Mouse (Mus musculus) stomach, embryonic 15.5 days (tissue): ENCODE measurements at regions not wholly inside any gene's neighbourhood (a gene's known extent, or its start where the extent isn't known, plus 50 kb on each side); places are given as distances from the start of the nearest gene placed in this dataset.

Experiments used
- ATAC-seq: fragments of 200-750 bp; cut with Nextera tagmentation; 2 replicates; pipeline ENCODE4 v1.8.0; 2017; ENCODE audit warnings: low read depth, moderate number of reproducible peaks, moderate TSS enrichment; ENCODE audit not compliant: insufficient read depth, low FRiP score
- H3K27ac ChIP-seq: fragments of 300-500 bp; sonication (generic); 2 replicates; pipeline ENCODE4 v1.5.1; 2015; ENCODE audit warnings: mild to moderate bottlenecking, inconsistent platforms
- H3K27me3 ChIP-seq: fragments of 300-500 bp; sonication (generic); replicated peaks from 2 replicates; pipeline ENCODE4 v1.6.1; 2015; ENCODE audit warnings: inconsistent platforms
- H3K36me3 ChIP-seq: fragments of 300-500 bp; sonication (generic); 2 replicates; pipeline ENCODE4 v1.6.1; 2015; ENCODE audit warnings: inconsistent platforms
- H3K4me1 ChIP-seq: fragments of 300-500 bp; sonication (generic); 2 replicates; pipeline ENCODE4 v1.6.1; 2015; ENCODE audit warnings: inconsistent platforms
- H3K4me2 ChIP-seq: fragments of 300-500 bp; sonication (generic); 2 replicates; pipeline ENCODE4 v1.6.1; 2015; ENCODE audit warnings: mild to moderate bottlenecking, inconsistent platforms
- H3K4me3 ChIP-seq: fragments of 300-500 bp; sonication (generic); replicated peaks from 2 replicates; pipeline ENCODE4 v1.5.1; 2015; ENCODE audit warnings: inconsistent platforms
- H3K9ac ChIP-seq: fragments of 300-500 bp; sonication (generic); 2 replicates; pipeline ENCODE4 v1.6.1; 2015; ENCODE audit warnings: inconsistent platforms
- H3K9me3 ChIP-seq: fragments of 300-500 bp; sonication (generic); 2 replicates; pipeline ENCODE4 v1.6.1; 2016; ENCODE audit warnings: inconsistent platforms
- WGBS: fragments of 180-500 bp; shearing (Covaris S2); methylation state at CpG from one replicate; pipeline ENCODE4 v1.1.7; 2015; 5-methylcytosine and 5-hydroxymethylcytosine counted together

DNA sequence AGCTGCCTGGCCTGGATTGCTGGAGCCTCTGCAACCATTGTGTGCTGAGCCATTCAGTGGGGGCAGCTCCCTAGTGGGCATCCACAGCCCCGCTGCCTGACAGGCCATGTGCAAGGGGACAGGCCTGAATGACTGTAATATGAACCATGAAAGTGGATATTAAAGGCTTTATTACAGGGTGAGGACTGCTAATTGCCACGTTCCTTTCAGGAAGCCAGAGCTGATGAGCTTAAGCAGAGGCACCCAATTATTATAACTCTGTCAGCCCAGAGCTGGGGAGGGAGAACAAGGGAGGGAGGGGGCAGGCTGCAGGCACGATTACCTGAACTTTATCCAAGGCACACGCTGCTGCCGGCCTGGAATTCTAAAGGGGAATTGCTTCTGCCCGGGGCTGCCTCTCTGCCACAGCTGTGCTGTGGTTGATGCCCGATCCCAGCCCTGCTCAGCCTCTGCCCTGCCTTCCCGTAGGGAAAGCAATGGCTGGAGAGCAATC lies 172.5 kb upstream of the Sdk2 start:
- Histone ChIP-seq H3K27me3 (no peaks in the 10 kb centered on the region), H3K9ac (no peak overlapping the region), H3K4me1 (no peaks in the 10 kb centered on the region), H3K27ac (no peak overlapping the region), H3K36me3 (no peaks in the 10 kb centered on the region), H3K4me3 (no peak overlapping the region), H3K9me3 (no peaks in the 10 kb centered on the region), H3K4me2 (no peak overlapping the region)
- WGBS, result 56% methylated on average over 8 of the region's 8 CpGs
- no peak for ATAC-seq

DNA sequence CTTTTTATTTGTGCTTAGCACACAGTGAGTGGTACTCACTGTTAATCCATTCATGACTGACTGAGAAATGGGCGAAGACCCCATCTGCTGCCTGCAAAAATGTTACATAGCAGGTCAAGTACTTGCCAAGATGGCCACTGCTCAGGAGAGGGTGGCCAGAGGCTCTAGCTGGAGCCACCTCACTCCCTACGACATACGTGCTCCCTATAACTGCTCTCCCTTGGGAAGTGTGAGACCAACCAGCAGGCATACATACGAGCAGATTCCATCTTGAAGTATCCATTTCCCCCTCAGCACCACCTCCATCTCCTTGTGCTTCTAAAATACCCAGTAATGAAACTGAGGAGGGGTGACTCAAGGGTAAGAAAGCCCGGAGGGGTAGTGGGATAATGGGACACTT lies 172.0 kb upstream of the Sdk2 start:
- Histone ChIP-seq H3K4me2 (no peak overlapping the region), H3K9me3 (no peaks in the 10 kb centered on the region), H3K9ac (no peak overlapping the region), H3K4me3 (no peak overlapping the region), H3K4me1 (no peaks in the 10 kb centered on the region), H3K27me3 (no peaks in the 10 kb centered on the region), H3K36me3 (no peaks in the 10 kb centered on the region), H3K27ac (no peak overlapping the region)
- ATAC-seq, result no peak
- 81% methylated on average over 5 of the region's 5 CpGs for WGBS

DNA sequence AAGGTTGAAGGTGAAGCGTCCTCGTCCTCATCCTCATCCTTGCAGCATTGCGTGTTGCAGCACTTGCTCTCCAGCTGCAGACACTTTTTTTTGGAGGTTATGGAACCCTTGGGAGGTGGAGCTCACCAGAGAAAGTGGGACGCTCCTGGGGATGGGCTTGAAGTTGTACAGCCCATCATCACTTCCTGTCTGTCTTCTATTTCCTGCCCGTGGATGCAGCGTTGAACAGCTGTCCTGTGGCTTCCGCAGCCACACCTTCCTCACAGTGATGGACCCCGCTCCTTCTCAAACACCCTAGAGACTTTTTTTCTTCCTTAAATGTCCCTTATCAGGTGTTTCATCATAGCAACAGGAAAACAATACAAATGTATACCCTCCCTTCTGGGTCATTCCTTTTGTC lies 171.5 kb upstream of the Sdk2 start:
- ATAC-seq, result no peak
- no peaks in the 10 kb centered on the region for H3K4me1 ChIP-seq
- no peaks in the 10 kb centered on the region for H3K27me3 ChIP-seq
- H3K36me3 ChIP-seq, result no peaks in the 10 kb centered on the region
- no peak overlapping the region for H3K9ac ChIP-seq
- H3K27ac ChIP-seq, result no peak overlapping the region
- H3K9me3 ChIP-seq, result no peaks in the 10 kb centered on the region
- H3K4me3 ChIP-seq, result no peak overlapping the region
- 61% methylated on average over 8 of the region's 8 CpGs for whole genome bisulfite sequencing
- no peak overlapping the region for H3K4me2 ChIP-seq

DNA sequence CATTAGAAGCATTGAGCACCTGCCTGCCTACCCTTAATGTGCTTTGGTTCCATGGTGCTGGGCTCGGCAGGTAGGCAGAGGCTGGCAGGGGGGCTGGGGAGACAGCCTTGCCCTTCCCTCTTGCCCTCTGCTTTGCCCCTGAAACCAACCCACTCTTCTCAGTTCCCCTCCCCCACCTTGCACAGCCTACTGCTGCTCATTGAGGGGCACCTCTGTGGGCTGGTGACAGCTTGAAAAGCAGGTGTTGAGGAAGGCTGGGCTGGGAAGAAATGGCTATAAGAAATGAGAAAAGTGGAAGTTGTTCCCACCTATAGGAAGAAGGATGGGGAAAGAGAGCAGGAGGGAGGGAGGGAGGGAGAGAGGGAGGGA lies 167.7 kb upstream of the Sdk2 start:
- no peak for ATAC-seq
- Histone ChIP-seq H3K4me1 (peaks cover 12% of the 10 kb centered on the region; the same call in 1 of the 2 replicates), H3K9me3 (no peaks in the 10 kb centered on the region), H3K4me2 (no peak overlapping the region), H3K27ac (no peak overlapping the region), H3K9ac (no peak overlapping the region), H3K36me3 (no peaks in the 10 kb centered on the region), H3K27me3 (no peaks in the 10 kb centered on the region), H3K4me3 (no peak overlapping the region)
- WGBS, result 53% methylated on average over 1 of the region's 1 CpGs

DNA sequence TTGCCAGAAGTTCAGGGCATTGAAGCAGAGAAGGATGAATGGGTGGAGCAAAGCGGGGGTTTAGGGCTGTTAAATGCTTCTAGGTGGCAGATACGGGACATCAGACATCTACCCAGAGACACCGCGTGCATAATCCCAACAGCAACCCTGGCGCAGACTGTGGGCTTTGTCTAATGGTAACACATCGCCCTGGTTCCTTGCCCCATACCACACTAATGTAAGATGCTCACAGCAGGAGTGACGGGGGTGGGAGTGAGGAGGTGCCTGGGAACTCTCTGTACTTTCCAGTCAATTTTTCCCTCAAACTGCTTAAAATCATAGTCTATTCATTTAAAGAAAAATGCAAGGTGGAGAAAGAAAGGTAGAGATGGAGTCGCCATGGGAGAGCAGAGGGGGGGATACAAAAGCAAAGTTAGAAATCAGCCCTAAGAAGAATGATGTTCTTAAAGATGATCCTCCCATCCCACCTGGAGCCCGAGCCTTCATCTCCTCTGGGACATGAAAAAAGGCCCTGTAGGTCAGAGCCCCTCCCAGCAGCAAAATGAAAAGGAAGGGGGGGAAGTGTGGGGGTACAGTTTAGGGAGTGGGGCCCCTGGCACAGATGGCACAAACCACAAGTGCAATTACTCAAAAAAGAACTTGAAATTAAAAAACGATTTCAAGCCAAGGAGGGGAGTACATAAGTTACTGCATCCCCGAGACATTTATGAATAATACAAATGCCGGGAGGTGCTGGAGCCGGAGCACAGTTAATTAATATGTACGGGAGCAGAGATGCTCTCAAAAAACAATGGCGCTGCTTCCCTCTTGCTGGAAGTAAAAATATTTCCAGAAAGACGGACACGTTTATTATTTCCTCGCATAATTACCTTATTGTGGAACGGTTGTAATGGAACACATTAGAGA lies 167.0 kb upstream of the Sdk2 start:
- no peak for ATAC-seq
- no peaks in the 10 kb centered on the region for H3K27me3 ChIP-seq
- no peak overlapping the region for H3K27ac ChIP-seq
- H3K9me3 ChIP-seq, result no peaks in the 10 kb centered on the region
- H3K9ac ChIP-seq, result no peak overlapping the region
- no peaks in the 10 kb centered on the region for H3K36me3 ChIP-seq
- no peak overlapping the region for H3K4me3 ChIP-seq
- H3K4me2 ChIP-seq, result no peak overlapping the region
- 81% methylated on average over 19 of the region's 19 CpGs for WGBS
- peaks cover 12% of the 10 kb centered on the region; the same call in 1 of the 2 replicates for H3K4me1 ChIP-seq

DNA sequence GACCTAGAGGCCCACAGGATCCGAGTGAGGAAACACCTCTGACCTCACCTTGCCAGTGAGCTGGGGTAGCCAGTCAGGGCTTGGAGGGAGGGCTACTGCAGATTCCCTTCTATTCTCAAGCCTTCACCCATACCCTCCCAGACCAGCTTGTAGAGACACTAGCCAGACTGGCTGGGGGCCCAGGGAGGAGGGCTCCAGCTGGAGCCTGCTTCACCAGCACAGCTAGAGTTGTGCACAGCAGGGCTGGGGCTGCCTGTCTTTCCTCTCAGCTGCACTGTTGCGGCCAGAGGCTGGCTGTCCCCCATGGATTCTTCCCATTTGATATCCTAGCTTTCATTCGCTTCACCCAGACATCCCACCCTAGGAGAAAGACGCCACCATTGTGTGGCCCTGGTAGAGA lies 165.0 kb upstream of the Sdk2 start:
- H3K27ac ChIP-seq, result peak overlapping the region; percentile 8; the same call in 1 of the 2 replicates
- no peaks in the 10 kb centered on the region for H3K27me3 ChIP-seq
- H3K36me3 ChIP-seq, result no peaks in the 10 kb centered on the region
- WGBS, result 43% methylated on average over 4 of the region's 4 CpGs
- H3K4me3 ChIP-seq, result no peak overlapping the region
- H3K9me3 ChIP-seq, result no peaks in the 10 kb centered on the region
- peaks cover 12% of the 10 kb centered on the region; the same call in 1 of the 2 replicates for H3K4me1 ChIP-seq
- H3K4me2 ChIP-seq, result no peak overlapping the region
- no peak overlapping the region for H3K9ac ChIP-seq
- ATAC-seq, result no peak

DNA sequence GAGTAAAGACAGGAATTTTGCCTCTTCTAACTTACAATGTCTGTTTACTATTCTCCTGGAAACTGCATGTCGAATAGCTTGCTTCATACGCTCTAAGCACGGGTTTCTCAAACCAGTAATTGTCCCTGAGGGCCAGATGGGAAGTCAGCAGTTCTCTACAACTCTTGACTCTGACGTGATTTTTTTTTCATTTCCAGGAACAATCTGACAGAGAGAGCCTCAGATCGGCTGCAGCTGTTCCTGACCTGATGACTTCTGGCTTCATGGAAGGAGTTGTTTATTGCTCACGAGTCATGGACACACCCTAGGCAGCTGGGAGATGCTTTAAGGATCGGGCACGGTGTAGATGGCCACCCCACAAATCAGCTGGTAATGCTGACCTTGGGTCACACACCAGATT lies 162.9 kb upstream of the Sdk2 start:
- Histone ChIP-seq H3K9ac (no peak overlapping the region), H3K4me1 (peaks cover 12% of the 10 kb centered on the region; the same call in 1 of the 2 replicates), H3K36me3 (no peaks in the 10 kb centered on the region), H3K27ac (peak overlapping the region; percentile 45; the same call in 1 of the 2 replicates), H3K4me3 (no peak overlapping the region), H3K4me2 (no peak overlapping the region), H3K27me3 (no peaks in the 10 kb centered on the region), H3K9me3 (no peaks in the 10 kb centered on the region)
- peak; percentile 25; the same call in 1 of the 2 replicates for ATAC-seq
- 30% methylated on average over 8 of the region's 8 CpGs for WGBS

DNA sequence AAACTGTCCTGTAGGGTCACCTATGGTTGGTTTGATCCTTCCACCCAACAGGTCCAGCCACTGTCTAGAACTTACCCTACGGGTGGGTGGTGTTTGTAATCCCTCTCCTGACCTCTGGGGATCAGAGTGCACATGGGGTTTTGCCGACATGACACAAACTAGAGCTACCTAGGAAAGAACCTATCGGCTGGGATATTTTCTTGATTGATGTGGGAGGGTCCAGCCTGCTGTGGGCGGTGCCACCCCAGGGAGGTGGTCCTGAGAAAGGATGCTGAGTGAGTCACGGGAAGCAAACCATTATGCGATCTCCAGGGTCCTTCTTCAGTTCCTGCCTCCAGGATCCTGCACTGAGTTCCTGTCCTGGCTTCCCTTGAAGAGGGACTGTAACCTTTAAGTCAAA lies 162.3 kb upstream of the Sdk2 start:
- peaks cover 12% of the 10 kb centered on the region; the same call in 1 of the 2 replicates for H3K4me1 ChIP-seq
- 80% methylated on average over 6 of the region's 6 CpGs for WGBS
- no peak overlapping the region for H3K4me3 ChIP-seq
- H3K9me3 ChIP-seq, result no peaks in the 10 kb centered on the region
- ATAC-seq, result no peak
- no peak overlapping the region for H3K9ac ChIP-seq
- H3K27ac ChIP-seq, result peak overlapping the region; percentile 45
- H3K4me2 ChIP-seq, result no peak overlapping the region
- no peaks in the 10 kb centered on the region for H3K36me3 ChIP-seq
- no peaks in the 10 kb centered on the region for H3K27me3 ChIP-seq

DNA sequence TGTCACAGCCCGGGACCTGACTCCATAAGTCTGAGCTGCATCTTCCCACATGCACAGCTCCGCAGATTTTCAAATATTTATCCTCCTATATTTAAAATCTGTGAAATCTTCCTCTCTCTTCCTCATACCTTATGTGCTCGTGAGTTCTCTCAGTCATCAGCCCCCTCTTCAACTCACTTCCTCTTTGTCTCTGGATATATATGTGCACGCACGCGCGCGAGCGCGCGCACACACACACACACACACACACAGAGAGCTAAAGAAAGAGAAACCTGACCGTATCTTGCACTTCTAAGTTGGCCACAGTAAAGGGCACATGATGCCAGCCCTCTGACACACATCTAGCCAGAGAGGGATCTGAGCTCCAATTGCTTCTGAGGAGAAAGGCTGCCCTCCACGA lies 159.7 kb upstream of the Sdk2 start:
- no peak overlapping the region for H3K9ac ChIP-seq
- no peak overlapping the region for H3K27ac ChIP-seq
- no peak overlapping the region for H3K4me3 ChIP-seq
- H3K4me1 ChIP-seq, result 0 out of 2 replicates have a peak, but pooled peaks cover 4% of the 10 kb centered on the region
- no peaks in the 10 kb centered on the region for H3K27me3 ChIP-seq
- H3K4me2 ChIP-seq, result no peak overlapping the region
- H3K9me3 ChIP-seq, result no peaks in the 10 kb centered on the region
- no peaks in the 10 kb centered on the region for H3K36me3 ChIP-seq
- ATAC-seq, result no peak
- WGBS, result 84% methylated on average over 13 of the region's 13 CpGs

DNA sequence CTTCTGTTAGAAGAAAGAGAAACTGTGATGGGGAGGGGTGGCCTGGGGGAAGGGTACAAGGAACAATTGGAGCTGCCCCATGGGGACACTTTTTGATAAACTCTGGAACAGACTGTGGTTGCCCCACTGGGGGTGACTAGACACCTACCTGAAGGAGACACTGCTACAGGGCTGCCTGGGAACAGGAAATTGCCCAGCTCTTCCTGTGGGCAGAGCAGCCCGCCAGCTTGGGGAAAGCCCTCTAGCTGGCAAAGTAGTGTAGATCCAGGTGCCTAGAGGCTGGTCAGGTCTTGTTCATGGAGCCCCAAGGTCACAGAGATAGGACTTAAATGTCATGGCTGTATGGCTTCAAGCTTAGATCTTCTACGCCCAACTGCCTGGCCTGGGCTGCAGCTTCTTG lies 157.9 kb upstream of the Sdk2 start:
- Histone ChIP-seq H3K27ac (no peak overlapping the region), H3K27me3 (no peaks in the 10 kb centered on the region), H3K4me1 (no peaks in the 10 kb centered on the region), H3K4me3 (no peak overlapping the region), H3K9me3 (no peaks in the 10 kb centered on the region), H3K9ac (no peak overlapping the region), H3K4me2 (no peak overlapping the region), H3K36me3 (no peaks in the 10 kb centered on the region)
- no peak for ATAC-seq
- WGBS, result 87% methylated on average over 2 of the region's 2 CpGs

DNA sequence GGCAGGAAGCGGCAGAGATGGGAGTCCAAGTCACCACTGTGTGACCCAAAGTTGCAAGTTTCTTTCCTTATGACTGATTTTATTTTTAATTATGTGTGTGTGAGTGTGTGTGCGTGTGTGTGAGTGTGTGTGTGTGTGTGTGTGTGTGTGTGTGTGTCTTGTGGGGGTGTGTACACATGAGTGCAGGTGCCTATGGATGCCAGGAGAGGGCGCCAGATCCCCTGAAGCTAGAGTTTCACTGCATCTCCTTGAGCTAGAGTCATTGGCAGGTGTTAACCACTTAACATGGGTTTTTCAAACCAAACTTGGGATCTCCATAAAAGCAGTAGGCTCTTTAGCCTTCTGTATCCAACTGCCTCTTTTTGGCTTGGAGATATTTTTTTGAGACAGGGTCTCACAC lies 156.2 kb upstream of the Sdk2 start:
- Histone ChIP-seq H3K9ac (no peak overlapping the region), H3K4me1 (no peaks in the 10 kb centered on the region), H3K36me3 (no peaks in the 10 kb centered on the region), H3K4me3 (no peak overlapping the region), H3K4me2 (no peak overlapping the region), H3K27me3 (no peaks in the 10 kb centered on the region), H3K9me3 (no peaks in the 10 kb centered on the region), H3K27ac (no peak overlapping the region)
- ATAC-seq, result no peak
- 91% methylated on average over 3 of the region's 3 CpGs for WGBS

DNA sequence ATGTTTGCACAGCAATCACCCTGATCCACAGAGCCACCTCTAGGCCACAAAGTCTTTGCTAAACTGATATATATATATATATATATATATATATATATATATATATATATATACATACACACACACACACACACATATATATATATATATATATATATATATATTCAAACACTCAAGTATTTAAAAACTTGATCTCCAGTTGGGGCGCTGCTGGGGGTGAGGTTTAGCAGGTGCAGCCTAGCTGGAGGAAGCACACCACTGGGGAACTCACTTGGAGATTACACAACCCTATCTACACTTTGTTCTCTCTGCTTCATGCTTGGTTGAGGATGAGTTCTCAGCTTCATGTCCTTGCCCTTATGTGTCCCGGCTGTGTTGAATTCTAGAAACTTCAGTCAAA lies 153.6 kb upstream of the Sdk2 start:
- WGBS, result 87% methylated on average over 2 of the region's 2 CpGs
- Histone ChIP-seq H3K9ac (no peak overlapping the region), H3K4me1 (peaks cover 13% of the 10 kb centered on the region), H3K27ac (no peak overlapping the region), H3K36me3 (no peaks in the 10 kb centered on the region), H3K27me3 (no peaks in the 10 kb centered on the region), H3K4me3 (no peak overlapping the region), H3K9me3 (no peaks in the 10 kb centered on the region), H3K4me2 (no peak overlapping the region)
- no peak for ATAC-seq
